Mouse (Mus musculus) adrenal gland, adult 10 weeks (tissue): ENCODE results near the gene Tspan9. TPM values are rescaled to one million over a fixed set of nuclear protein-coding genes. Genes with fewer than 3 reads are reported as not detected.

Experiments used
- polyA plus RNA-seq: library from polyadenylated mRNA; stranded (reverse); fragments of 350-450 nt; fragmentation: Illumina TruSeq; extraction: RNeasy Lipid Tissue Mini Kit (QIAGEN cat#74804); gene quantifications from one replicate; pipeline ENCODE4 v1.2.3, GENCODE M21; 2014; ENCODE audit warnings: low read depth, low replicate concordance

The Tspan9 gene
- 7.0 TPM for polyA plus RNA-seq

GRCm38 (mm10) chr6:128143390-128144020, at the start of gene Tspan9:
Tspan9 (minus strand) TSS chr6:128143594.

Other genes with a start within 250 kb of the Tspan9 start
- gene Tead4, start 157.2 kb upstream of the Tspan9 start, polyA plus RNA-seq: 1.0 TPM
- gene Tulp3, start 212.3 kb upstream of the Tspan9 start, polyA plus RNA-seq: 14.3 TPM
- gene Rhno1, start 219.3 kb upstream of the Tspan9 start, polyA plus RNA-seq: 3.2 TPM
- gene Foxm1, start 219.4 kb upstream of the Tspan9 start, polyA plus RNA-seq: 1.2 TPM
- not detected for gene Tex52, start 231.9 kb upstream of the Tspan9 start, polyA plus RNA-seq
- gene Gm44596, start 231.9 kb upstream of the Tspan9 start, polyA plus RNA-seq: not detected